Mouse (Mus musculus) forebrain, embryonic 12.5 days (tissue): Measurements from ENCODE around the gene Kif26b. TPM values are rescaled to one million over a fixed set of nuclear protein-coding genes. Genes with fewer than 3 reads are reported as not detected.

Source experiments
- ATAC-seq: fragments of 200-750 bp; cut with Nextera tagmentation; 2 replicates; pipeline ENCODE4 v1.8.0; 2017; ENCODE audit warnings: moderate TSS enrichment; ENCODE audit not compliant: low FRiP score
- H3K27ac ChIP-seq: fragments of 300-500 bp; sonication (generic); 2 replicates; pipeline ENCODE4 v1.5.1; 2016; ENCODE audit warnings: mild to moderate bottlenecking
- H3K27me3 ChIP-seq: fragments of 300-500 bp; sonication (generic); 2 replicates; pipeline ENCODE4 v1.6.1; 2016; ENCODE audit warnings: mild to moderate bottlenecking
- H3K36me3 ChIP-seq: fragments of 300-500 bp; sonication (generic); replicated peaks from 2 replicates; pipeline ENCODE4 v1.6.1; 2016; ENCODE audit warnings: mild to moderate bottlenecking
- H3K4me1 ChIP-seq: fragments of 300-500 bp; sonication (generic); 2 replicates; pipeline ENCODE4 v1.6.1; 2016
- H3K4me2 ChIP-seq: fragments of 300-500 bp; sonication (generic); 2 replicates; pipeline ENCODE4 v1.6.1; 2016; ENCODE audit warnings: mild to moderate bottlenecking, moderate library complexity
- H3K4me3 ChIP-seq: fragments of 300-500 bp; sonication (generic); replicated peaks from 2 replicates; pipeline ENCODE4 v1.5.1; 2016; ENCODE audit warnings: mild to moderate bottlenecking
- H3K9ac ChIP-seq: fragments of 300-500 bp; sonication (generic); 2 replicates; pipeline ENCODE4 v1.6.1; 2016; ENCODE audit warnings: mild to moderate bottlenecking
- H3K9me3 ChIP-seq: fragments of 300-500 bp; sonication (generic); 2 replicates; pipeline ENCODE4 v1.6.1; 2016
- WGBS: fragments of 180-500 bp; shearing (Covaris S2); methylation state at CpG from one replicate; pipeline ENCODE4 v1.1.7; 2016; 5-methylcytosine and 5-hydroxymethylcytosine counted together
- polyA plus RNA-seq: library from polyadenylated mRNA; unstranded; fragments of >200 nt; fragmentation: Nextera tagmentation; extraction: Ambion mirVana; gene quantifications from 2 replicates; pipeline ENCODE4 v1.2.1, GENCODE M21; 2016

Gene Kif26b
- polyA plus RNA-seq, 1 experiment from 2014 or later: 7.0 TPM

DNA sequence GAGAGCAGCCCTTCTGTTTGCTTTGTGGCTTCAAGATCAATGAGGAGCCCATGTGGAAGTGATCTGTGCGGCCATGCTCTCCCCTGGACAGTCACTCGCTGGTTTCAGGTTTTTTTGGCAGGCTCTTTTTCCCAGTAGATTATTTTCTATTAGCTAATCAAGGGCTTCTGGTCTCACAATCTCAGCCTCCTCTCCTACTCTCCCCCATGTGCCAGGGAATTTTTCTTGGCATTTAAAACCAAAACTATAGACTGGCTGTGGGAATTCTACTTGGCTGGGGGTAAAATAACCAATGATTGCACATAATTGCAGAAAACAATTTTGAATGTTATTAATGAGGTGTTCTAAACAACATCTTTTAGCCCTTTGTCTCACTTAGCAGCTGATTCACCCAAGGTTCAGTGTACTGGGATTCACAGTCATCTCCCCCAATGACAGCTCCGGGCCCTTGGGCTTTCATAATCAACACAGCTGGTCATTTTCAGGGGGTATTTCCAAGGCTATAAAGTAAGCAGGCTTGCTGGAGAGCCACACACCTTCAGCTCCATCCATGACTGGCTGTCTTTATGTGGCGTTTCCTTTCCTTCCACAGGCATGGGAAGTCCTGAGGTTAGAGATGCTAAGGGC lies 44.6 kb downstream of the Kif26b start:
- Histone ChIP-seq H3K4me3 (no peak overlapping the region), H3K27ac (no peak overlapping the region), H3K4me1 (peaks cover 20% of the 10 kb centered on the region), H3K27me3 (peaks cover 12% of the 10 kb centered on the region; the same call in 1 of the 2 replicates), H3K36me3 (no peaks in the 10 kb centered on the region; the same call in 1 of the 2 replicates), H3K9me3 (0 out of 2 replicates have a peak, but pooled peaks cover 11% of the 10 kb centered on the region), H3K4me2 (no peak overlapping the region), H3K9ac (no peak overlapping the region)
- 80% methylated on average over 4 of the region's 4 CpGs for WGBS
- no peak for ATAC-seq

DNA sequence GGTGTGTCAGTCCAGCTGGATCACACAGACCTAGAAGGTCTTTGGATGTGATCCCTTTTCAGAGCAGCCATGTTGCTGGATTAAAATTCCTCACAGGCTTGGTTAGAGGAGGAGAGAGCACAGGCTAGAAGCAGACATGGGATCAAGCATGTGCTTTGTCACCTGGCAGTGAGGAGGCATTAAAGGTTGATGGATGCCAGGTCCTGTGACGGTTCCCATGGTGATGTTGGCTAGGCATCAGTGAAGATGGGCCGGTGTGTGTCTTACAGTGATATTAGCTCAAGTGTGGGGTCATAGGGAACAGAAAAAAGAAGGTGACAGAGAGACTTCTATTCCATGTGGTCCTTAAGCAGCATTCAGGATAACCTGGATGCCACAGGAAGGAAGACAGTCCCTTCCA lies 46.8 kb downstream of the Kif26b start:
- H3K36me3 ChIP-seq: no peaks in the 10 kb centered on the region; the same call in 1 of the 2 replicates
- 0 out of 2 replicates have a peak, but pooled peaks cover 4% of the 10 kb centered on the region for H3K27me3 ChIP-seq
- ATAC-seq: no peak
- no peak overlapping the region for H3K9ac ChIP-seq
- peaks cover 14% of the 10 kb centered on the region for H3K4me1 ChIP-seq
- no peak overlapping the region for H3K4me2 ChIP-seq
- no peak overlapping the region for H3K4me3 ChIP-seq
- 96% methylated on average over 2 of the region's 2 CpGs for whole genome bisulfite sequencing
- 0 out of 2 replicates have a peak, but pooled peaks cover 11% of the 10 kb centered on the region for H3K9me3 ChIP-seq
- H3K27ac ChIP-seq: no peak overlapping the region

DNA sequence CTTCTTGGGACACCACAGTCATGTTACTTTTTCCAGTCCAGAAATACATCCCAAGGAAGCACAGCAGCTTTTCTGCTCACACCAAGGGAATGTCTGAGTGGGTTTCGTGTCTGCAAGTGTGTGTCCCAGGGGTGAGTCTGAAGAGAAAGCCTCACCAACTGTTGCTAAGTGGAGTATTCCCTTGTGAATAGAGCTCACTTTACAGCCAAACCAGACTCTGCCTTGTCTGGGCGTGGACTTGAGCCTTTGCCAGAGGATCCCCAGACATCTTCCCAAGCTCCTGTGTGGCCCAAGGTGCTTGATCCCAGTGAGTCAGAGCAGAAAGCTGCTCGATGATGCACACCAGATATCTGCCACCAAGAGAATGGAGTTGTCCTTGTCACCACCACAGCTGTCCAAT lies 48.0 kb downstream of the Kif26b start:
- 0 out of 2 replicates have a peak, but pooled peaks cover 11% of the 10 kb centered on the region for H3K9me3 ChIP-seq
- no peak overlapping the region for H3K4me2 ChIP-seq
- H3K4me1 ChIP-seq: peaks cover 5% of the 10 kb centered on the region
- H3K27me3 ChIP-seq: 0 out of 2 replicates have a peak, but pooled peaks cover 4% of the 10 kb centered on the region
- WGBS: 87% methylated on average over 3 of the region's 3 CpGs
- H3K9ac ChIP-seq: no peak overlapping the region
- no peak overlapping the region for H3K4me3 ChIP-seq
- ATAC-seq: no peak
- H3K27ac ChIP-seq: no peak overlapping the region
- no peaks in the 10 kb centered on the region; the same call in 1 of the 2 replicates for H3K36me3 ChIP-seq

DNA sequence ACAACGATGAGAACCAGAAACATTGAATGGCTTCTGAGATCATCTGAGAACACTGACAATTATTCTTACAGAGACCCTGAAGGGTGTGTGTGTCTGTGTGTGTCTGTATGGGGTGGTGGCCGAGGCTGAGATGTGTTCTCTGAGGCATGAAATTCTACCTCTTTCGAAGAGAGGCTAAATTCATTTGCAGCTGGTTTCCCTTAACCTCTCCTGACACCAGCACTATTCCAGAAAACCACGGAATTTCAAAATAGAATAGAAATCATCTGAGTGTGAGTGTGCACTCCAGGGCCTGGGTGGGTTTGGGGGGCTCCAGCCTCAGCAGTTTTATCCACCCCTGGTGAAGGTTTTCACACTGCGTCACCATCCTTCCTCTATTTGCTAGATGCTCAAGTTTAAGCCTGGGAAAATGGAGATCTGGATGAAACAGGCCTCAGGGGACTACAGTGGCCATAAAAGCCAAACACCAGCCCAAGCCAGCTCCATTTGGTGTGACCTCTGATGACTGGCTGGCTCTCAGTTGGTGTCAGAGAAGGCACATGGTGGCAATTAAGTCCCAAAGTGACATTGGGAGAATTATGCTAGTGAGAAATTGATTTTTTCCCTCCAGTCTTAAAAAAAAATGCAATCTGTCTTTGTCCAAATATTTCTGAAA lies 56.6 kb downstream of the Kif26b start:
- Histone ChIP-seq H3K4me3 (no peak overlapping the region), H3K27me3 (no peaks in the 10 kb centered on the region; the same call in 1 of the 2 replicates), H3K9ac (no peak overlapping the region), H3K9me3 (no peaks in the 10 kb centered on the region), H3K27ac (no peak overlapping the region), H3K36me3 (no peaks in the 10 kb centered on the region), H3K4me2 (no peak overlapping the region), H3K4me1 (peaks cover 4% of the 10 kb centered on the region; the same call in 1 of the 2 replicates)
- WGBS: 58% methylated on average over 5 of the region's 5 CpGs
- no peak for ATAC-seq

DNA sequence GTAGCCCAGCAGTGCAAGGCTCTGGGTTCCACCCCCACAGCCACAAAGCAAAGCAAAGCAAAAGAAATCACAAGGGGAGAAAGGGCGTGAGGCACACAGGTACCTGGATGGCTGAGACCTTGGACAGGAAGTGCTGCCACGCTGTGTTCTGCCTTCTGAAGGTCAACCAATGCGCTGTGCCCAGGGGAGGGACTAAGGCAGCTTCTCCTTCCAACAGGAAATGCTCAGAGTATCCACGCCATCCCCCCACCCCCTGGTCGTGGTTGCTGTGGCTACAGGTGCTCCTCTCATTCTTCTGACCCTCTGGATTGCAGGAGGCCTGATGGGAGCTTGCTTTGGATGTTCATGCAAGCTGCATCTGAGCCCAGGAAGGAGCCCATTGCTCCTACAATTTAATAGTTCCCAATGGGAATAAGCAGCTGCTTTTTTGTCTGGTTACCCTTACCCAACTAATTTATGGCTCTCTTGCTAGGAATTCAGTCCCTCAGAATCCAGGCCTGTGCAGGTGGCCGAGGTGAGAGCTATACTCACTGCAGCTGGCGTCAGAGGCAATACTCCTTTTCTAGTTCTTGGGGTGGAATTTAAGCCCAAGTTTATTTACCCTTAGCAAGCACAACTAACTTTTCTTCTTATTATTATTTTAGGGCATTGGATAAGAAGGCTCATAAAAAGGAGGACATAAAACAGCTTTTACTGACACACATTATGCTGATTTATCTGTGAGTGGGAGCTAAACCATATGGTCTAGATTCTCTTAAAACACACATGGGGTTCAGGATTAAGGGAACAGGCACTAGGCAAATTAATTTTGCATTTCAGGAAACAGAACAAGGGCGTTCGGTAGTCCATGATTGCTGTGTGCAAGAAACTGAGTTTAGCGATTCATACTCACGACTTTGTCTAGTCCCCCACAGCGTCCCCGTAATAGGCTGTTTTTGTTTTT lies 61.6 kb downstream of the Kif26b start:
- Histone ChIP-seq H3K9me3 (no peaks in the 10 kb centered on the region), H3K9ac (no peak overlapping the region), H3K4me3 (no peak overlapping the region), H3K4me2 (no peak overlapping the region), H3K27me3 (no peaks in the 10 kb centered on the region), H3K4me1 (peaks cover 2% of the 10 kb centered on the region; the same call in 1 of the 2 replicates), H3K27ac (no peak overlapping the region), H3K36me3 (no peaks in the 10 kb centered on the region)
- 84% methylated on average over 13 of the region's 13 CpGs for WGBS
- no peak for ATAC-seq

DNA sequence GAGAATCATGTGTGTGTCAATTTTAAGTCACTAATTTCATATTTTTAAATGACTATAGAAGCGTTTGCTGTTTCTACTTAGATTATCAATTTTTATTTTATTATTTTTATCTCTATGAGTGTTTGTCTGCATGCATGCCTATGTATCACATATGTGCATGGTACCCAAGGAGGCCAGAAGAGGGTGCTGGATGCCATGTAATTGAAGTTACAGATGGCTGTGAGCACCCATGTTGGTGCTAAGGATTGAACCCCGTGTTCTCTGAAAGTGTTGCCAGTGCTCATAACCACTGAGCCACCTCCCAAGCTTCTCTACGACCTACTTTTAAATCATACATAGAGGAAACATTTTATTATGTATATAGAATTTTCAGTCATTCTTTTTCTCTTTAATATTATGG lies 68.2 kb downstream of the Kif26b start:
- Histone ChIP-seq H3K27ac (no peak overlapping the region), H3K4me3 (no peak overlapping the region), H3K27me3 (no peaks in the 10 kb centered on the region), H3K36me3 (no peaks in the 10 kb centered on the region), H3K4me2 (no peak overlapping the region), H3K4me1 (peaks cover 4% of the 10 kb centered on the region; the same call in 1 of the 2 replicates), H3K9me3 (no peaks in the 10 kb centered on the region), H3K9ac (no peak overlapping the region)
- WGBS: 93% methylated on average over 3 of the region's 3 CpGs
- no peak for ATAC-seq

DNA sequence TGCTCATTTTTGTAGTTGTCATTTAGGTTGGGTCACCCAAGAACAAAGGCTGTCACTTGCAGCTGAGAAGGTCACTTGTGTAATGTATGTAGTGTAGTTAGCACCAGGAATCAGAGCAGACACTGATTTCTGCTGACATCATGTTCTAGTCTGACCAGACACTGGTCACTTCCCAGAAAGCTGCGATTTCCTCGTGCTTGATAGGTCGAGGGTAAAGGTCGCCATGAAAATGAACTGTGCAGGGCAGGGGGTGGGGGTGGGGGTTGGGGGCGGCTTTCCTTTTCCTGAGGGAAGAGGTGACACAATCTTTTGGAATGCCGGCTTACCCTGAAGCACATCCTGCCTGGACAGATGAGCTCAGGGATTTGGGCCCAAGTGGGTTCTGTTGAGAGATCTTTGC lies 68.8 kb downstream of the Kif26b start:
- ATAC-seq: no peak
- Histone ChIP-seq H3K4me2 (no peak overlapping the region), H3K4me1 (peaks cover 4% of the 10 kb centered on the region; the same call in 1 of the 2 replicates), H3K36me3 (no peaks in the 10 kb centered on the region), H3K27me3 (no peaks in the 10 kb centered on the region), H3K27ac (no peak overlapping the region), H3K9ac (no peak overlapping the region), H3K9me3 (no peaks in the 10 kb centered on the region), H3K4me3 (no peak overlapping the region)
- 78% methylated on average over 6 of the region's 6 CpGs for WGBS

DNA sequence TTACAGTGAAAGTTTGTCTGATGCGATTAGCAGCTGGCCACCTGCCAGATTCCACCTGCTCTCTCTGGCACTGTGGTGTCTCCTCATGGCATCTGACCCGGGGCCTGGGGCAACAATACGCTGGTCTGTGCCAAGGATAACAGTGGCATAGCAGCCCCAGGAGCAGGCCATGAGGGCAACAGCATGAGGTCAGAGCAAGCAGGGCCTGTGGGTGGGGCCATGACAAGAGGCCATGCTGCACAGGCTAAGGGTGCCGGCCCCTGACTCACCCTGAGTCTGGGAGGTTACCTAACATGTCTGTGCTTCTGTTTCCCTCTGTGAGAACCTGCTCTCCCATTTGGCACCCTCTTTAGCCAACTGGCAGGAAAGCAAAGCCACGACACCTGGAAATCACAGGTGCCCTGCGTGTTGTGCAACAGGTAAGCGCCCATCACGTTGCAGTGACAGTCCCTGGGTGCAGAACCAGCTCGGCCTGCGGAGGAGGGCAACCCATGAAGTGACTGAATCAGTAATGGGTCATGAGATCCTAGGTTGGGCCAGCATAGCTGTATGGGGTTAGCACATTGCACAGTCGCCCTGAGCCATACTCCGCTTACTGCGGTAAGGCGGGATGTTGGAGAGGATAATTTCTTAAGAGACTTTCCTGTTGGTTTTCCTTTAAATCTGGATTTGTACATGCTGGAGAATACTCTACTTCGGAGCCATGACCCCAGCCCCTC lies 72.1 kb downstream of the Kif26b start:
- H3K9ac ChIP-seq: no peak overlapping the region
- H3K36me3 ChIP-seq: no peaks in the 10 kb centered on the region
- 89% methylated on average over 15 of the region's 15 CpGs for WGBS
- H3K27me3 ChIP-seq: no peaks in the 10 kb centered on the region
- no peak overlapping the region for H3K27ac ChIP-seq
- peaks cover 4% of the 10 kb centered on the region; the same call in 1 of the 2 replicates for H3K4me1 ChIP-seq
- ATAC-seq: no peak
- H3K4me2 ChIP-seq: no peak overlapping the region
- peaks cover 2% of the 10 kb centered on the region; the same call in 1 of the 2 replicates for H3K9me3 ChIP-seq
- no peak overlapping the region for H3K4me3 ChIP-seq

DNA sequence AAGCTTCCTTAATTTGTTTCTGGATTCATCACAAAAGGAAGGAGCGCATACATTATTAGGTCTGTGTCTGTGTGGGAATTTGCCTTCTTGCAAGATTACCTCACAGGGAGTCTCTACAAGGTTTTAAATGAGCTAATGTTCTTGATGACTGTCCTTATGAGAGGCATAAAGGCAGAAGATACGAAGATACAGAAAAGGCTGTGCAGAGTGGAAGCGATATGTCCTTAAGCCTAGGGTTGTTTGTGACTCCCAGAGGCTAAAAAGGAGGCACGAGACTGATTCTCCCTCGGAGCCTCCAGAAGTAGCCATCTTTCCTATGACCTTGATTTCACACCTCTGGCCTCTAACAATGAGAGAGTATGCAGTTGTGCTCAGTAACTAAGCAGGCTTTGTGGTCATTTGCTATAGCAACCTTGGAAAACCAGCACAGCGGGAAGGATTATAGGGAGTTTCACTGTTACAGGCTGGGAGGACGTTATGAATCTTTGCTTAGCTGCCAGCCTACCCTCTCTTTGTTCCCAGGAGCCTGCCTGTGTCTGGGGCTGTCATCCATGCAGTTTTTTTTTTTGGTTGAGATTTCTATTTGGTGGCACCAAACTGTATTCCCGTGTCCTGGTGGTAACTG lies 80.3 kb downstream of the Kif26b start:
- Histone ChIP-seq H3K27ac (no peak overlapping the region), H3K4me2 (no peak overlapping the region), H3K4me1 (peaks cover 26% of the 10 kb centered on the region), H3K9me3 (no peaks in the 10 kb centered on the region; the same call in 1 of the 2 replicates), H3K4me3 (no peak overlapping the region), H3K9ac (no peak overlapping the region), H3K27me3 (0 out of 2 replicates have a peak, but pooled peaks cover 3% of the 10 kb centered on the region), H3K36me3 (no peaks in the 10 kb centered on the region)
- WGBS: 66% methylated on average over 8 of the region's 8 CpGs
- no peak for ATAC-seq

DNA sequence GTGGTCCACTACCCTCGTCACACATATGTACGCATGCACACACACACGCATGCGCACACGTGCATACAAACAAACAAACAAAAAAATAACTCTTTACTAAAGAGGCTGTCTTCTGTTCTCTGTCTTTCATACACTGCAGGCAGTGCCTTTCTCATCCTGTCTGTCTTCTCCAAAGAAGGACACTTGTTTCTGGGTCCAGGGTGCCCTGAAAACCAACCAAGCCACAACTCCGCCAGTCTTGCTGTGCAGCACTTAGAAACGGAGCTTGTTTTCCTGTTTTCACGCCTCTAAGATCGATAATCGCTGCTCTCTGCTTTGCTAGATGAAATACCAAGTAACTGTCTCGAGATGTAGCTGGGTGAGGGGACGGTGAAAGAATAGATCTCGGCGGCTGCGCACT lies 82.6 kb downstream of the Kif26b start:
- H3K9me3 ChIP-seq: no peaks in the 10 kb centered on the region
- H3K4me2 ChIP-seq: no peak overlapping the region
- WGBS: 82% methylated on average over 15 of the region's 15 CpGs
- H3K36me3 ChIP-seq: no peaks in the 10 kb centered on the region
- H3K27ac ChIP-seq: no peak overlapping the region
- 0 out of 2 replicates have a peak, but pooled peaks cover 3% of the 10 kb centered on the region for H3K27me3 ChIP-seq
- ATAC-seq: no peak
- peaks cover 26% of the 10 kb centered on the region for H3K4me1 ChIP-seq
- no peak overlapping the region for H3K4me3 ChIP-seq
- no peak overlapping the region for H3K9ac ChIP-seq

DNA sequence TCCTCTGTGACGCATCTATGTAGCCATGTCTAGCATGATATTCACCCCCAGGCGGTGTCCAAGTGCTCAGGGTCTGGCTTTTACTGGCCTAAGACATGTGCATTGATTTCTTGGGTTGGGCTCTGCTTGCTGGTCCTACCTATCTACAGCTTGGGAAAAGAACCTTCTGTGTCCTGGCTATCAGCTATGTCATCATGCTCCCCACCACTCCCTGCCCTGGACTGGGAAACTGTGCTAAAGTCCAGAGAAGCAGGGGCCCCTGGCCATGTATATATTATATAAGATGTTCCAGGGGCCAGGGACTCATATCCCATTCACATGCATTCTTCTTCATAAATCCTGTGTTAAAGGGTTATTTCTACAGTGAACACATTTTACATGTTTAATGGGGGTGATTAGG lies 92.4 kb downstream of the Kif26b start:
- 94% methylated on average over 2 of the region's 2 CpGs for WGBS
- Histone ChIP-seq H3K4me2 (no peak overlapping the region), H3K4me3 (no peak overlapping the region), H3K36me3 (no peaks in the 10 kb centered on the region), H3K9ac (no peak overlapping the region), H3K9me3 (no peaks in the 10 kb centered on the region), H3K27me3 (no peaks in the 10 kb centered on the region), H3K27ac (no peak overlapping the region), H3K4me1 (no peaks in the 10 kb centered on the region)
- ATAC-seq: no peak
